Mouse (Mus musculus) embryonic fibroblast, embryonic 13.5 days (primary cell): Measurements from ENCODE around the gene Tmem43. TPM values are rescaled to one million over a fixed set of nuclear protein-coding genes. Genes with fewer than 3 reads are reported as not detected.
"Not testable (repeated sequence)": the region's sequence is repeated elsewhere in the genome, so short reads cannot be mapped to it uniquely, and the experiment has no call there.

Experiments
- H3K27ac ChIP-seq: 2 replicates; pipeline ENCODE4 v1.5.1; 2012; ENCODE audit warnings: low read length, control low read depth, inconsistent platforms; ENCODE audit not compliant: insufficient read depth
- H3K4me1 ChIP-seq: 2 replicates; pipeline ENCODE4 v1.6.1; 2011; ENCODE audit warnings: low read length; ENCODE audit not compliant: control insufficient read depth, insufficient read depth
- H3K4me3 ChIP-seq: 2 replicates; pipeline ENCODE4 v1.5.1; 2011; ENCODE audit warnings: mild to moderate bottlenecking, control low read depth, low read length; ENCODE audit not compliant: insufficient read depth
- CTCF ChIP-seq: IDR thresholded peaks from 2 replicates; pipeline ENCODE4 v1.5.1; 2011; ENCODE audit warnings: mild to moderate bottlenecking, control low read depth, low read length, moderate library complexity, borderline replicate concordance; ENCODE audit not compliant: insufficient read depth
- POLR2A ChIP-seq: IDR thresholded peaks from 2 replicates; pipeline ENCODE4 v1.6.1; 2011; ENCODE audit warnings: low read depth, mild to moderate bottlenecking, control low read depth, low read length, moderate library complexity
- polyA plus RNA-seq: library from polyadenylated mRNA; stranded (reverse); fragments of >200 nt; gene quantifications from 2 replicates; pipeline ENCODE4 v1.2.4, GENCODE M21; 2011; ENCODE audit warnings: low read depth; ENCODE audit not compliant: missing spikeins, insufficient read length

Tmem43 gene
- polyA plus RNA-seq, 1 experiment = 99.4 TPM

- H3K4me3 ChIP-seq = no peak overlapping the region
- H3K4me1 ChIP-seq = no peaks in the 10 kb centered on the region
- TF ChIP-seq POLR2A (no peak), CTCF (no peak)
- H3K27ac ChIP-seq = no peak overlapping the region
Measured at GRCm38 (mm10) chr6:91465756-91466155, 7.7 kb upstream of the Tmem43 start.

GRCm38 (mm10) chr6:91467106-91467505, 6.4 kb upstream of the Tmem43 start:
- Histone ChIP-seq H3K4me3 (no peak overlapping the region), H3K27ac (no peak overlapping the region), H3K4me1 (0 out of 2 replicates have a peak, but pooled peaks cover 3% of the 10 kb centered on the region)
- TF ChIP-seq CTCF (no peak), POLR2A (no peak)

- Histone ChIP-seq H3K4me3 (no peak overlapping the region), H3K4me1 (0 out of 2 replicates have a peak, but pooled peaks cover 5% of the 10 kb centered on the region), H3K27ac (no peak overlapping the region)
- no peak for TF ChIP-seq CTCF
- TF ChIP-seq POLR2A = no peak
Measured at GRCm38 (mm10) chr6:91470712-91471111, 2.8 kb upstream of the Tmem43 start.

- not testable (repeated sequence) for H3K27ac ChIP-seq, H3K4me3 ChIP-seq
Measured at GRCm38 (mm10) chr6:91471427-91471826, 2.1 kb upstream of the Tmem43 start.

GRCm38 (mm10) chr6:91472319-91472718, 1.2 kb upstream of the Tmem43 start:
- TF ChIP-seq POLR2A (no peak), CTCF (no peak)

More at GRCm38 (mm10) chr6:91471427-91471826, 2.1 kb upstream of the Tmem43 start:
- H3K4me1 ChIP-seq = not testable (repeated sequence)

GRCm38 (mm10) chr6:91473805-91474440, 420 bp downstream of the Tmem43 start:
- Histone ChIP-seq H3K4me3 (peak overlapping the region; percentile 77), H3K27ac (peak overlapping the region; percentile 22), H3K4me1 (peaks cover 5% of the 10 kb centered on the region; the same call in 1 of the 2 replicates)
- TF ChIP-seq POLR2A (no peak), CTCF (no peak)

More at GRCm38 (mm10) chr6:91472319-91472718, 1.2 kb upstream of the Tmem43 start:
- Histone ChIP-seq H3K4me1 (peaks cover 5% of the 10 kb centered on the region; the same call in 1 of the 2 replicates), H3K27ac (peak overlapping the region; percentile 22; the same call in 1 of the 2 replicates), H3K4me3 (peak overlapping the region; percentile 66)

GRCm38 (mm10) chr6:91474441-91475190, 1.1 kb downstream of the Tmem43 start:
- H3K4me3 ChIP-seq = peak overlapping the region; percentile 77
- peaks cover 5% of the 10 kb centered on the region; the same call in 1 of the 2 replicates for H3K4me1 ChIP-seq
- H3K27ac ChIP-seq = peak overlapping the region; percentile 46
- 0 out of 2 replicates have a peak, but pooled peaks have one; percentile 23 for TF ChIP-seq POLR2A
- no peak for TF ChIP-seq CTCF

GRCm38 (mm10) chr6:91476541-91476940, 3.0 kb downstream of the Tmem43 start:
- Histone ChIP-seq H3K4me1 (peaks cover 5% of the 10 kb centered on the region; the same call in 1 of the 2 replicates), H3K27ac (no peak overlapping the region), H3K4me3 (no peak overlapping the region)
- TF ChIP-seq CTCF (no peak), POLR2A (no peak)

GRCm38 (mm10) chr6:91483371-91483770, 9.9 kb downstream of the Tmem43 start:
- Histone ChIP-seq H3K27ac (no peak overlapping the region), H3K4me1 (peaks cover 11% of the 10 kb centered on the region), H3K4me3 (no peak overlapping the region)
- TF ChIP-seq CTCF (no peak), POLR2A (no peak)

GRCm38 (mm10) chr6:91486736-91487453, 13.4 kb downstream of the Tmem43 start:
- TF ChIP-seq CTCF = no peak
- no peak for TF ChIP-seq POLR2A
- H3K4me3 ChIP-seq = no peak overlapping the region

More at GRCm38 (mm10) chr6:91486736-91487453, 13.4 kb downstream of the Tmem43 start:
- Histone ChIP-seq H3K27ac (no peak overlapping the region), H3K4me1 (peaks cover 17% of the 10 kb centered on the region)
